Mouse (Mus musculus) heart, embryonic 16.5 days (tissue): ENCODE data around the gene Klc3. TPM values are rescaled to one million over a fixed set of nuclear protein-coding genes. Genes with fewer than 3 reads are reported as not detected.

Source experiments
- ATAC-seq: fragments of 200-750 bp; cut with Nextera tagmentation; replicated peaks from 2 replicates; pipeline ENCODE4 v1.8.0; 2017; ENCODE audit warnings: moderate number of reproducible peaks; ENCODE audit not compliant: insufficient read depth, low FRiP score; ENCODE audit errors: extremely low read depth
- H3K27ac ChIP-seq: fragments of 300-500 bp; sonication (generic); 2 replicates; pipeline ENCODE4 v1.5.1; 2014; ENCODE audit warnings: mild to moderate bottlenecking, low read length, control low read depth, moderate library complexity
- H3K27me3 ChIP-seq: fragments of 300-500 bp; sonication (generic); 2 replicates; pipeline ENCODE4 v1.6.1; 2014; ENCODE audit warnings: low read length, mixed read lengths; ENCODE audit not compliant: control insufficient read depth, insufficient read depth
- H3K36me3 ChIP-seq: fragments of 300-500 bp; sonication (generic); 2 replicates; pipeline ENCODE4 v1.6.1; 2014; ENCODE audit not compliant: control insufficient read depth, insufficient read depth
- H3K4me1 ChIP-seq: fragments of 300-500 bp; sonication (generic); 2 replicates; pipeline ENCODE4 v1.6.1; 2014; ENCODE audit warnings: low read length, mixed read lengths; ENCODE audit not compliant: control insufficient read depth, insufficient read depth
- H3K4me2 ChIP-seq: fragments of 300-500 bp; sonication (generic); 2 replicates; pipeline ENCODE4 v1.6.1; 2014; ENCODE audit warnings: low read depth, mild to moderate bottlenecking, control low read depth, low read length
- H3K4me3 ChIP-seq: fragments of 300-500 bp; sonication (generic); 2 replicates; pipeline ENCODE4 v1.5.1; 2014; ENCODE audit warnings: mild to moderate bottlenecking, control low read depth, low read length
- H3K9ac ChIP-seq: fragments of 300-500 bp; sonication (generic); 2 replicates; pipeline ENCODE4 v1.6.1; 2014; ENCODE audit warnings: low read length, control low read depth
- H3K9me3 ChIP-seq: fragments of 300-500 bp; sonication (generic); replicated peaks from 2 replicates; pipeline ENCODE4 v1.6.1; 2016; ENCODE audit warnings: low read length; ENCODE audit not compliant: control insufficient read depth
- WGBS: fragments of 180-500 bp; shearing (Covaris S2); extraction: QIAGEN DNeasy Blood & Tissue Kit; methylation state at CpG from one replicate; pipeline ENCODE4 v1.1.7; 2014; 5-methylcytosine and 5-hydroxymethylcytosine counted together
- polyA plus RNA-seq: library from polyadenylated mRNA; unstranded; fragments of >200 nt; fragmentation: Nextera tagmentation; extraction: Ambion mirVana; gene quantifications from 2 replicates; pipeline ENCODE4 v1.2.1, GENCODE M21; 2015

Gene Klc3
- 4.1 and 5.0 TPM in 2 replicates for polyA plus RNA-seq

DNA sequence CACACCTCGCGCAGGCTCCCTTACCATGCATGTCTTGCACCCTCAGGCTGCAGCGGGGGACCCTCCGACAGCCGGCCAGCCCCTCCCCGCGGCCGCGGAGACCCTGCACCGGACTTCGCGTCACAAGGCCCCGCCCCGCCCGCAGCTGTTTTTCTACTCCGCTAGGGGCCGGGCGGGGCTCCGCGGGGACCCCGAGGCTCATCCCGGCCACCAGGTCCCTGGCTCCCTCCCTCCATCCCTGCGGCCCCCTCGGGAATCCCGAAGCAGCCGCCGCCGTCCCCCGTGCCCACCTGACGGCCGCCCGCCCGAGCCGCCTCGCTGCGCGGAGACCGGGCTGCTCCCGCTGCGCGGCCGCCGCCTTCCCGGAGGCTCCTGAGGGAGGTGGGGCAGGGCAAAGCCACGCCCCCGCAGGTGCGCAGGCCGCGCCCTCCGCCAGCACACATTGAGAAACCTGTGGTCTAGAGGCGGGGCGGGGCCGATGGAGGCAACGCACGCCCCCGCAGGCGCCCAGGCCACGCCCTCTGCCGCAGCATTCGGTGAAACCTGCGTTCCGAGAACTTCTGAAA lies at the start of gene Klc3:
TSS of gene Klc3 (minus strand) at position 374 of the 566 bp plus-strand sequence.
- under 1% methylated on average over 62 of the region's 62 CpGs for WGBS
- Histone ChIP-seq H3K27me3 (peaks cover 32% of the 10 kb centered on the region), H3K9ac (peak within 1 kb of the TSS; percentile 73), H3K4me1 (peaks cover 6% of the 10 kb centered on the region), H3K4me2 (peak within 1 kb of the TSS; percentile 99), H3K4me3 (peak within 1 kb of the TSS; percentile 74), H3K36me3 (no peaks in the 10 kb centered on the region), H3K9me3 (peaks cover 5% of the 10 kb centered on the region), H3K27ac (no peak within 1 kb of the TSS)
- peak; percentile 49 for ATAC-seq

DNA sequence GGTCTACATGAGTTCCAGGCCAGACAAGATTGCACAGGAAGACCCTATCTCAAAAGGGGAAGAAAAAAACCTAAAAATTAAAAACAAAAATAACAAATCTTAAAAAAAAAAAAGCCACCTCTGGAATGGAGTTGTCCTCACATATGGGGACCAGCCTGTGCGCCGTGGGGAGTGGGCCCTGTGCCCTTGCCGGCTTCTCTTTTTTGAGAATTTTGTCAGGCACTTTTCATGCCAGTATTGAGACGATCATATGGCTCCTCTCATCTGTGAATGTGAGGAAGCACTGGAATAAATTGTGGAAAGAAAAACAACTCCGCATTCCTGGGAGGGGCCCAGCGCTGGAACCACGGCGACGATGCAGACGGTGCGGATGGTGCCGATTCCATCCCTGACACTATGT lies 45.3 kb upstream of the Klc3 start:
- H3K27ac ChIP-seq, result no peak overlapping the region
- no peak overlapping the region for H3K4me2 ChIP-seq
- WGBS, result 73% methylated on average over 12 of the region's 12 CpGs
- H3K9me3 ChIP-seq, result no peaks in the 10 kb centered on the region
- H3K4me3 ChIP-seq, result no peak overlapping the region
- peaks cover 34% of the 10 kb centered on the region for H3K36me3 ChIP-seq
- no peak overlapping the region for H3K9ac ChIP-seq
- no peaks in the 10 kb centered on the region for H3K27me3 ChIP-seq
- no peak for ATAC-seq
- no peaks in the 10 kb centered on the region for H3K4me1 ChIP-seq

DNA sequence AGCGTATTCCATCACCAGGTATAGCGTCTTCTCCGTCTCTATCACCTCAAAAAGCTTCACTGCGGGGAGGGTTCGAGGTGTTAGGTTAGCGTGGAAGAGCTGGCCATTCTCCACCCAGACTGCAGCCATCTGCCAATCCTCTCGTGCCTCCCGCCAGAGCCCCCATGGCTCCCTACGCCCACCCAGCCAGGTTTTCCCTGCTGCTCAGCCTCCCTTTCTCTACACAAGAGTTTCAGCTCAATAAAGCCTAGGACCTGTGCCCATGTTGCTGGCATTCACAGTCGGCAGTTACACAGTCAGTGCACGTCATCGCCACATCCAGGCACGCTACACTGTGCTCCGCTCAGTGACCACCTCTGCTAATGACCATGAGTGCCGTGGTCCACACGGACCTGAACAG lies 43.8 kb upstream of the Klc3 start:
- no peaks in the 10 kb centered on the region for H3K27me3 ChIP-seq
- no peaks in the 10 kb centered on the region for H3K4me1 ChIP-seq
- no peak overlapping the region for H3K27ac ChIP-seq
- H3K36me3 ChIP-seq, result peaks cover 38% of the 10 kb centered on the region
- H3K9ac ChIP-seq, result no peak overlapping the region
- no peaks in the 10 kb centered on the region for H3K9me3 ChIP-seq
- no peak for ATAC-seq
- H3K4me2 ChIP-seq, result no peak overlapping the region
- WGBS, result 92% methylated on average over 16 of the region's 16 CpGs
- H3K4me3 ChIP-seq, result no peak overlapping the region

DNA sequence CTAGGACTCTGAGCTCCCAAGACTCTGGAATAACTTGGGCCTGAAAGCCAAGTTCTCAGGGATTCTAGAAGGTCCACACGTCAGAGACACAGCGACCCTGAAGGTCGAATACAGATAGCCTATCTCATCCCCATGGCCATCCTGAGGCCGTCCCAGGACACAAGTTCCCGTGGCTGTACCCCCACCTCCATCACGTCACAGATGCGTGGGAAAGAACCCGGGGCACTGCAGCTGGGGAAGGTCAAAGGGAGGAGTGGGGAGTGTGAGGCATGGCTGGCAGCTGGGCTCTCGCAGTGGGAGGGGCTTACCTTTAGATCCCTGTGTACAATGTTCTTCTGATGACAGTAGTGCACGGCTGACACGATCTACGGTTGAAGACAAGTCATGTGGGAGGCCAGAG lies 40.9 kb upstream of the Klc3 start:
- peaks cover 42% of the 10 kb centered on the region for H3K36me3 ChIP-seq
- no peaks in the 10 kb centered on the region for H3K27me3 ChIP-seq
- ATAC-seq, result no peak
- no peak overlapping the region for H3K4me3 ChIP-seq
- 76% methylated on average over 12 of the region's 12 CpGs for WGBS
- no peaks in the 10 kb centered on the region for H3K9me3 ChIP-seq
- no peak overlapping the region for H3K27ac ChIP-seq
- no peaks in the 10 kb centered on the region for H3K4me1 ChIP-seq
- H3K9ac ChIP-seq, result no peak overlapping the region
- no peak overlapping the region for H3K4me2 ChIP-seq

GRCm38 (mm10) chr7:19443344-19443743 lies 39.4 kb upstream of the Klc3 start:
- 35% methylated on average over 3 of the region's 3 CpGs for WGBS

GRCm38 (mm10) chr7:19441448-19442091 lies 37.7 kb upstream of the Klc3 start:
- Histone ChIP-seq H3K27ac (peak overlapping the region; percentile 58), H3K36me3 (peaks cover 37% of the 10 kb centered on the region), H3K4me3 (no peak overlapping the region), H3K27me3 (no peaks in the 10 kb centered on the region), H3K9ac (no peak overlapping the region), H3K4me2 (no peak overlapping the region), H3K9me3 (no peaks in the 10 kb centered on the region), H3K4me1 (no peaks in the 10 kb centered on the region)
- peak; percentile 47; the same call in 1 of the 2 replicates for ATAC-seq
- WGBS, result 64% methylated on average over 9 of the region's 9 CpGs

More at GRCm38 (mm10) chr7:19443344-19443743, 39.4 kb upstream of the Klc3 start:
- Histone ChIP-seq H3K27me3 (no peaks in the 10 kb centered on the region), H3K4me2 (no peak overlapping the region), H3K4me1 (no peaks in the 10 kb centered on the region), H3K9me3 (no peaks in the 10 kb centered on the region), H3K36me3 (peaks cover 34% of the 10 kb centered on the region), H3K4me3 (no peak overlapping the region), H3K27ac (no peak overlapping the region), H3K9ac (no peak overlapping the region)
- ATAC-seq, result 0 out of 2 replicates have a peak, but pooled peaks have one; percentile 39

DNA sequence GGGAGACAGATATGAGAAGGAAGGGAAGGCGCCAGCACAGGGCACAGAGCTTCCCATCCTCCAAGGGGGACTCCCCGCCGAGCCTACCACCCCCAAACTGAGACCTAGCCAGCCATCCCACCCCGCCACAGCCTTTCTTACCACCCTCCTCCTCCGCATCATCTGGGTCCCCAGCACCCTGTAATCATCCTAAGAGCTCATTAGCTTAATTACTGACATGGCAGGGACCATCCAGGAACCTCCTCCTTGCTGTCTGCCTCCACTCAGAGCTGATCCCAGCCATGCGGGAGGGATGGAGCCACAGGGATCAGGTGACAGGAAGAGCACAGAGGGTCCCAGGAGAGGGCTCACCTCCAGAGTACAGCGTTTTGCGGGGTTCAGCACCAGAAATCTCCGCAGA lies 33.1 kb upstream of the Klc3 start:
- no peak for ATAC-seq
- Histone ChIP-seq H3K27ac (no peak overlapping the region), H3K4me1 (no peaks in the 10 kb centered on the region), H3K4me2 (no peak overlapping the region), H3K9ac (no peak overlapping the region), H3K9me3 (0 out of 2 replicates have a peak, but pooled peaks cover 5% of the 10 kb centered on the region), H3K36me3 (peaks cover 62% of the 10 kb centered on the region), H3K27me3 (no peaks in the 10 kb centered on the region), H3K4me3 (no peak overlapping the region)
- WGBS, result 90% methylated on average over 9 of the region's 9 CpGs

GRCm38 (mm10) chr7:19436276-19436675 lies 32.4 kb upstream of the Klc3 start:
- Histone ChIP-seq H3K4me2 (no peak overlapping the region), H3K27me3 (no peaks in the 10 kb centered on the region), H3K27ac (no peak overlapping the region), H3K4me1 (no peaks in the 10 kb centered on the region), H3K9ac (no peak overlapping the region), H3K36me3 (peaks cover 63% of the 10 kb centered on the region), H3K4me3 (no peak overlapping the region), H3K9me3 (0 out of 2 replicates have a peak, but pooled peaks cover 5% of the 10 kb centered on the region)
- no peak for ATAC-seq
- WGBS, result 95% methylated on average over 2 of the region's 2 CpGs

GRCm38 (mm10) chr7:19432475-19432874 lies 28.6 kb upstream of the Klc3 start:
- Histone ChIP-seq H3K4me3 (no peak overlapping the region), H3K27ac (no peak overlapping the region), H3K36me3 (peaks cover 86% of the 10 kb centered on the region), H3K4me1 (no peaks in the 10 kb centered on the region), H3K9ac (no peak overlapping the region), H3K4me2 (no peak overlapping the region), H3K27me3 (no peaks in the 10 kb centered on the region), H3K9me3 (0 out of 2 replicates have a peak, but pooled peaks cover 5% of the 10 kb centered on the region)
- WGBS, result 98% methylated on average over 2 of the region's 2 CpGs
- no peak for ATAC-seq
